Mouse (Mus musculus) neural tube, embryonic 11.5 days (tissue): Measurements from ENCODE around the gene Caprin1. TPM values are rescaled to one million over a fixed set of nuclear protein-coding genes. Genes with fewer than 3 reads are reported as not detected.

Experiments used
- ATAC-seq: fragments of 200-750 bp; cut with Nextera tagmentation; 2 replicates; pipeline ENCODE4 v1.8.0; 2017; ENCODE audit warnings: moderate number of reproducible peaks, mild to moderate bottlenecking, moderate TSS enrichment, moderate library complexity; ENCODE audit not compliant: insufficient read depth, low FRiP score, low TSS enrichment
- DNase-seq: peaks from one replicate; pipeline ENCODE4 v3.0.0-alpha.2; 2015; ENCODE audit warnings: low spot score
- H3K27ac ChIP-seq: fragments of 300-500 bp; sonication (generic); 2 replicates; pipeline ENCODE4 v1.5.1; 2014; ENCODE audit warnings: low read depth, mild to moderate bottlenecking, low read length
- H3K27me3 ChIP-seq: fragments of 300-500 bp; sonication (generic); 2 replicates; pipeline ENCODE4 v1.6.1; 2014; ENCODE audit warnings: mild to moderate bottlenecking, low read length, mixed read lengths; ENCODE audit not compliant: control insufficient read depth, insufficient read depth
- H3K36me3 ChIP-seq: fragments of 300-500 bp; sonication (generic); 2 replicates; pipeline ENCODE4 v1.6.1; 2014; ENCODE audit warnings: mild to moderate bottlenecking, low read length, moderate library complexity, mixed read lengths; ENCODE audit not compliant: control insufficient read depth, insufficient read depth
- H3K4me1 ChIP-seq: fragments of 300-500 bp; sonication (generic); 2 replicates; pipeline ENCODE4 v1.6.1; 2014; ENCODE audit warnings: low read length, mixed read lengths; ENCODE audit not compliant: control insufficient read depth, insufficient read depth
- H3K4me2 ChIP-seq: fragments of 300-500 bp; sonication (generic); 2 replicates; pipeline ENCODE4 v1.6.1; 2014; ENCODE audit warnings: low read depth, mild to moderate bottlenecking, moderate library complexity
- H3K4me3 ChIP-seq: fragments of 300-500 bp; sonication (generic); 2 replicates; pipeline ENCODE4 v1.5.1; 2014; ENCODE audit warnings: low read depth, low read length
- H3K9ac ChIP-seq: fragments of 300-500 bp; sonication (generic); 2 replicates; pipeline ENCODE4 v1.6.1; 2014; ENCODE audit warnings: mild to moderate bottlenecking, low read length
- H3K9me3 ChIP-seq: fragments of 300-500 bp; sonication (generic); 2 replicates; pipeline ENCODE4 v1.6.1; 2016; ENCODE audit warnings: low read length; ENCODE audit not compliant: control insufficient read depth
- WGBS: fragments of 180-500 bp; shearing (Covaris S2); extraction: QIAGEN DNeasy Blood & Tissue Kit; methylation state at CpG from one replicate; pipeline ENCODE4 v1.1.7; 2014; 5-methylcytosine and 5-hydroxymethylcytosine counted together
- polyA plus RNA-seq: library from polyadenylated mRNA; unstranded; fragments of >200 nt; fragmentation: Nextera tagmentation; extraction: Ambion mirVana; gene quantifications from 2 replicates; pipeline ENCODE4 v1.2.1, GENCODE M21; 2014

Caprin1 gene
- polyA plus RNA-seq, 1 experiment from 2014 or later = 649 TPM

DNA sequence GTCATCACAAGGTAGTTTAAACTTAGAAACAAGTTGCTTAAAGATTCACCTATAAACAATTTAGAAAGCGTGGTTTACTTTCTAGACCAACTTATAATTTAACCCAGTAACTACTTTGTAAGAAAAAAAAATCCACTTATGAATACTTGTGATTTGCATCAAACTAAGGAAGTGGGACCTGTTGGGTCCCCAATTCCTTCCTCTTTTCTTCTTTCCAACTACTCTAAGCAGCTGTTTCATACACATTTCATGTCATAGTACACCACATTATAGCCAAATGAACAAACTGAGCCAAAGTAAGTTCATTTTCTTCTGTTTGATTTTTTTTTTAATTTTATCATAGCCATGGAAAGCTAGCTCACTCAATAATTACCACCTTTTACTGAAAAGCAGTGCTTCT is 11.7 kb downstream of the Caprin1 start:
- ATAC-seq (no peak), DNase-seq (no peak)
- 96% methylated on average over 1 of the region's 1 CpGs for WGBS
- Histone ChIP-seq H3K9me3 (no peaks in the 10 kb centered on the region), H3K4me1 (no peaks in the 10 kb centered on the region), H3K4me2 (no peak overlapping the region), H3K27ac (no peak overlapping the region), H3K4me3 (no peak overlapping the region), H3K27me3 (no peaks in the 10 kb centered on the region), H3K9ac (no peak overlapping the region), H3K36me3 (peaks cover 5% of the 10 kb centered on the region)

DNA sequence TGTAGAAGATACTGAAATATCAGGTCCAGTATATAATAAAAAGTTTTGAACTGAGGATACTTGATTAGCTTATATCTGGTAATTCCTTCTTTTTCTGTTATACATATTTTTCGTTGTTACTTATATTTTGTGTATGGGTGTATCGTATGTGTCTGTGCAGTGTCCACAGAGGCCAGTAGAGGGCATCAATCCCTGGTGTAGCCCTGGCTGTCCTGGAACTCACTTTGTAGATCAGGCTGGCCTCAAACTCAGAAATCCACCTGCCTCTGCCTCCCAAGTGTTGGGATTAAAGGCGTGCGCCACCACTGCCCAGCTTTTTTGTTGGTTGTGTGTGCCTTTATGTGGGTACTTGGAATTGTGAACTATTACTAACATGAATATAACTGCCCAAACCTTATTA is 12.8 kb downstream of the Caprin1 start:
- no peak overlapping the region for H3K4me3 ChIP-seq
- no peak overlapping the region for H3K9ac ChIP-seq
- ATAC-seq = no peak
- no peak overlapping the region for H3K4me2 ChIP-seq
- H3K9me3 ChIP-seq = no peaks in the 10 kb centered on the region
- H3K27ac ChIP-seq = no peak overlapping the region
- H3K4me1 ChIP-seq = no peaks in the 10 kb centered on the region
- WGBS = 87% methylated on average over 4 of the region's 4 CpGs
- no peak for DNase-seq
- no peaks in the 10 kb centered on the region for H3K27me3 ChIP-seq
- H3K36me3 ChIP-seq = peaks cover 5% of the 10 kb centered on the region; the same call in 1 of the 2 replicates

GRCm38 (mm10) chr2:103762492-103762891 is 35.0 kb downstream of the Caprin1 start:
- H3K27me3 ChIP-seq = no peaks in the 10 kb centered on the region
- no peak for DNase-seq
- ATAC-seq = no peak
- peaks cover 6% of the 10 kb centered on the region for H3K36me3 ChIP-seq
- H3K4me3 ChIP-seq = no peak overlapping the region
- WGBS = 67% methylated on average over 1 of the region's 1 CpGs
- no peaks in the 10 kb centered on the region for H3K9me3 ChIP-seq
- no peaks in the 10 kb centered on the region for H3K4me1 ChIP-seq
- no peak overlapping the region for H3K9ac ChIP-seq
- no peak overlapping the region for H3K27ac ChIP-seq
- H3K4me2 ChIP-seq = no peak overlapping the region

- DNase-seq = peak; percentile 11
- 38% methylated on average over 4 of the region's 4 CpGs for WGBS
- Histone ChIP-seq H3K4me1 (no peaks in the 10 kb centered on the region), H3K36me3 (peaks cover 5% of the 10 kb centered on the region), H3K4me2 (peak overlapping the region; percentile 87), H3K9me3 (no peaks in the 10 kb centered on the region), H3K4me3 (peak overlapping the region; percentile 75; the same call in 1 of the 2 replicates), H3K27ac (no peak overlapping the region), H3K27me3 (no peaks in the 10 kb centered on the region), H3K9ac (0 out of 2 replicates have a peak overlapping the region, but pooled peaks have one; percentile 11)
- no peak for ATAC-seq
These were observed 35.5 kb downstream of the Caprin1 start for GRCm38 (mm10) chr2:103761993-103762392.

GRCm38 (mm10) chr2:103760906-103761716 is 36.3 kb downstream of the Caprin1 start, which contains the start of gene Nat10:
TSS of gene Nat10 (minus strand) at chr2:103761270.
- H3K9me3 ChIP-seq = no peaks in the 10 kb centered on the region
- ATAC-seq (peak; percentile 95), DNase-seq (peak; percentile 98)
- H3K4me1 ChIP-seq = no peaks in the 10 kb centered on the region
- H3K36me3 ChIP-seq = no peaks in the 10 kb centered on the region
- H3K9ac ChIP-seq = peak within 1 kb of the TSS; percentile 69
- H3K27me3 ChIP-seq = no peaks in the 10 kb centered on the region
- peak within 1 kb of the TSS; percentile 75 for H3K4me3 ChIP-seq
- peak within 1 kb of the TSS; percentile 87 for H3K4me2 ChIP-seq
- 1% methylated on average over 47 of the region's 47 CpGs for WGBS
- peak within 1 kb of the TSS; percentile 36; the same call in 1 of the 2 replicates for H3K27ac ChIP-seq

DNA sequence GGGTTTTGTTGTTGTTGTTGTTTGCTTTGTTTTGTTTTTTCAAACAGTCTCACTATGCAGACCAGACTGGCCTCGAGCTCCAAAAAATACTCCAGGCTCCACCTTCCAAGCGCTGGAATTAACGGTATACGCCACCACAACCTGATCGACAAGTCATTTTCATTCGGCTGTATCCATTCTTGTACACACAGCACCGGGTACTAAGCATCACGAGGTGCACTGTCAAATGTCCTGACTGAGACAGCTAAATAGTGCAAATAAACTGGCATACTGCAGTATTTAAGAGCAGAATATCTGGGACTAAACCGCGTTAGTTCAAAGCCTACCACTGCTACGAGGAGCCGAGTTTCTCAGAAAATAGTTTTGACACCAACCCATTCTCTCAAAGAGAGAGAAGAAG is 37.0 kb downstream of the Caprin1 start:
- peak; percentile 22 for DNase-seq

GRCm38 (mm10) chr2:103755458-103756085 is 41.9 kb downstream of the Caprin1 start:
- 91% methylated on average over 9 of the region's 9 CpGs for WGBS

More for the DNA sequence above, 37.0 kb downstream of the Caprin1 start:
- H3K36me3 ChIP-seq = no peaks in the 10 kb centered on the region
- H3K9ac ChIP-seq = peak overlapping the region; percentile 69
- H3K27me3 ChIP-seq = no peaks in the 10 kb centered on the region
- H3K9me3 ChIP-seq = no peaks in the 10 kb centered on the region
- no peak overlapping the region; the same call in 1 of the 2 replicates for H3K27ac ChIP-seq
- ATAC-seq = 0 out of 2 replicates have a peak, but pooled peaks have one; percentile 1
- no peaks in the 10 kb centered on the region for H3K4me1 ChIP-seq
- WGBS = under 1% methylated on average over 12 of the region's 12 CpGs
- H3K4me3 ChIP-seq = peak overlapping the region; percentile 75
- peak overlapping the region; percentile 87 for H3K4me2 ChIP-seq

DNA sequence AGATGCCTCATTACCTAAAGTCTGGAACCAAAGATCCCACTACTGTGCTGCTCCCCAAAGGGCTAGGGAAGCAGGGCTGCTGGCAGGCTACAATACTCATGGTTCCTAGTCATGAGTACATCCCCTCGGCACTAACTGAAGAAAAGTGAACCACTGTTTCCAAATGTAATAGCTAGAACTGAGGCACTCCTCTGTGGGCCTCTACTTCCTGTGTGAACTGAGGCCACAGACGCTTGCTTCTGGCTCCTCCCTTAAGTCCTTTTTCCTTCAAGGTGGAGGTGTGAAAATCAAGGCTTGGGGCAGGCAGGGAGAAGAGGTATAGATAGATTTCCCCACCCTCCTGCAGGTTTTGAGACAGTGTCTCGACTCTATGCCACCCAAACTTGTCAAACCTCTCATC is 42.8 kb downstream of the Caprin1 start:
- DNase-seq = no peak
- Histone ChIP-seq H3K9ac (no peak overlapping the region), H3K27me3 (no peaks in the 10 kb centered on the region), H3K4me2 (no peak overlapping the region), H3K4me3 (no peak overlapping the region), H3K9me3 (no peaks in the 10 kb centered on the region), H3K4me1 (no peaks in the 10 kb centered on the region), H3K27ac (no peak overlapping the region), H3K36me3 (peaks cover 2% of the 10 kb centered on the region; the same call in 1 of the 2 replicates)
- WGBS = 87% methylated on average over 3 of the region's 3 CpGs
- no peak for ATAC-seq

More at GRCm38 (mm10) chr2:103755458-103756085, 41.9 kb downstream of the Caprin1 start:
- DNase-seq (no peak), ATAC-seq (no peak)
- no peaks in the 10 kb centered on the region for H3K27me3 ChIP-seq
- H3K27ac ChIP-seq = no peak overlapping the region
- no peak overlapping the region for H3K4me3 ChIP-seq
- no peaks in the 10 kb centered on the region for H3K9me3 ChIP-seq
- no peak overlapping the region for H3K4me2 ChIP-seq
- no peak overlapping the region for H3K9ac ChIP-seq
- peaks cover 2% of the 10 kb centered on the region; the same call in 1 of the 2 replicates for H3K36me3 ChIP-seq
- H3K4me1 ChIP-seq = no peaks in the 10 kb centered on the region
